Mouse (Mus musculus) kidney, adult 2 months (tissue): Measurements from ENCODE around the gene Arl4c.

Source experiments
- CTCF ChIP-seq: fragments of 200-500 bp; conservative IDR thresholded peaks from 2 replicates; pipeline ENCODE4 v1.5.1; 2011; ENCODE audit warnings: low read depth, mild to moderate bottlenecking, control low read depth, low read length, moderate library complexity, mixed read lengths; ENCODE audit not compliant: insufficient read depth, insufficient read length
- POLR2A ChIP-seq: fragments of 200-500 bp; IDR thresholded peaks from one replicate; pipeline ENCODE4 v1.6.1; 2011; ENCODE audit warnings: low read depth, low read length, control low read depth

GRCm38 (mm10) chr1:88750576-88750975 lies 48.6 kb upstream of the Arl4c start:
- TF ChIP-seq POLR2A (no peak), CTCF (no peak)
